Mouse (Mus musculus) Patski (cell line): Measurements from ENCODE around the gene Adcy3. TPM values are rescaled to one million over a fixed set of nuclear protein-coding genes. Genes with fewer than 3 reads are reported as not detected.
"Not testable (repeated sequence)": the region's sequence is repeated elsewhere in the genome, so short reads cannot be mapped to it uniquely, and the experiment has no call there.

Source experiments
- ATAC-seq: fragments of 100-300 bp; one replicate; pipeline ENCODE4 v1.8.0; 2021
- CTCF ChIA-PET: fragments of 350-600 bp; sonication (Branson Sonifier 250); formaldehyde crosslinking; loops from one replicate; lab custom pipeline; 2022; ENCODE audit warnings: inconsistent platforms; lab: Charles Lee
- POLR2A ChIA-PET: fragments of 350-600 bp; sonication (Branson Sonifier 250); formaldehyde crosslinking; loops from one replicate; lab custom pipeline; 2022; ENCODE audit warnings: antibody characterized with exemption, inconsistent platforms; lab: Charles Lee
- DNase-seq: peaks from one replicate; pipeline ENCODE4 v3.0.0-alpha.2; 2011; ENCODE audit warnings: low read depth, low spot score
- H3K27me3 ChIP-seq: fragments of 371-371 bp; one replicate; pipeline ENCODE4 v1.5.1; 2021
- CTCF ChIP-seq: fragments of 100-300 bp; IDR thresholded peaks from one replicate; pipeline ENCODE4 v1.5.1; 2021
- in situ Hi-C: fragments of 300-500 bp; cut with MboI; formaldehyde crosslinking; loops from 3 replicates; pipeline ENCODE4 v1.11.1; 2018; ENCODE audit warnings: low pct_unique_long_range_greater_than_20kb, mixed read lengths
- polyA plus RNA-seq: library from polyadenylated mRNA; unstranded; gene quantifications from one replicate; pipeline ENCODE4 v1.2.3, GENCODE M21; 2021

Gene Adcy3
- polyA plus RNA-seq, 1 experiment from 2014 or later, result 1.6 TPM

GRCm38 (mm10) chr12:4202206-4202605, 69.3 kb downstream of the Adcy3 start:
- ChIA-PET CTCF (interaction anchor here (1.0 to 1.5 kb wide), 2 partner anchors 95 to 348 kb away, joined by 3 read pairs; no protein-coding TSS in a partner anchor), POLR2A (no interaction called here)
- no peaks in the 10 kb centered on the region for H3K27me3 ChIP-seq
- DNase-seq (no peak), ATAC-seq (no peak)
- no peak for TF ChIP-seq CTCF
- in situ Hi-C loops, result no loop called here

GRCm38 (mm10) chr12:4206106-4206505, 73.2 kb downstream of the Adcy3 start:
- H3K27me3 ChIP-seq, result no peaks in the 10 kb centered on the region
- CTCF ChIA-PET, result interaction anchor here (4.8 kb wide), 1 partner anchor 99 kb away, joined by 31 read pairs; no protein-coding TSS in a partner anchor
- POLR2A ChIA-PET, result no interaction called here
- TF ChIP-seq CTCF, result no peak
- ATAC-seq, result no peak
- DNase-seq, result no peak
- in situ Hi-C loops, result loop anchor here (5.0 kb wide), 1 partner anchor 99 kb away; no protein-coding TSS in a partner anchor

- DNase-seq (peak; percentile 17), ATAC-seq (peak; percentile 72)
- CTCF ChIA-PET, result interaction anchor here (0.7 to 4.8 kb wide), 7 partner anchors 9 to 116 kb away, joined by 3 to 31 read pairs (median 5); no protein-coding TSS in a partner anchor
- no peaks in the 10 kb centered on the region for H3K27me3 ChIP-seq
- TF ChIP-seq CTCF, result no peak
- POLR2A ChIA-PET, result no interaction called here
- in situ Hi-C loops, result loop anchor here (5.0 kb wide), 1 partner anchor 101 kb away; no protein-coding TSS in a partner anchor
These were observed 75.7 kb downstream of the Adcy3 start for GRCm38 (mm10) chr12:4208405-4209133.

- CTCF ChIA-PET, result interaction anchor here (0.7 to 4.8 kb wide), 7 partner anchors 9 to 116 kb away, joined by 3 to 31 read pairs (median 5); no protein-coding TSS in a partner anchor
- POLR2A ChIA-PET, result no interaction called here
- no peak for DNase-seq
These were observed 76.3 kb downstream of the Adcy3 start for GRCm38 (mm10) chr12:4209196-4209595.

GRCm38 (mm10) chr12:4211174-4211573, 78.3 kb downstream of the Adcy3 start:
- DNase-seq (no peak), ATAC-seq (no peak)
- TF ChIP-seq CTCF, result no peak
- in situ Hi-C loops, result no loop called here
- CTCF ChIA-PET, result interaction anchor here (1.2 to 1.4 kb wide), 2 partner anchors 13 to 104 kb away, joined by 3 to 4 read pairs; no protein-coding TSS in a partner anchor
- POLR2A ChIA-PET, result no interaction called here
- H3K27me3 ChIP-seq, result no peaks in the 10 kb centered on the region

More at GRCm38 (mm10) chr12:4209196-4209595, 76.3 kb downstream of the Adcy3 start:
- no peaks in the 10 kb centered on the region for H3K27me3 ChIP-seq
- ATAC-seq, result no peak
- in situ Hi-C loops, result loop anchor here (5.0 kb wide), 1 partner anchor 102 kb away; no protein-coding TSS in a partner anchor
- TF ChIP-seq CTCF, result no peak

GRCm38 (mm10) chr12:4212908-4213307, 80.0 kb downstream of the Adcy3 start:
- ChIA-PET POLR2A (interaction anchor here (0.6 kb wide), 1 partner anchor 814 kb away, joined by 3 read pairs; no protein-coding TSS in a partner anchor), CTCF (interaction anchor here (0.8 kb wide), 1 partner anchor 106 kb away, joined by 3 read pairs; no protein-coding TSS in a partner anchor)
- TF ChIP-seq CTCF, result no peak
- no peak for ATAC-seq
- in situ Hi-C loops, result no loop called here
- H3K27me3 ChIP-seq, result no peaks in the 10 kb centered on the region
- no peak for DNase-seq

- DNase-seq, result no peak
- ChIA-PET CTCF (no interaction called here), POLR2A (no interaction called here)
- in situ Hi-C loops, result no loop called here
- H3K27me3 ChIP-seq, result no peaks in the 10 kb centered on the region
- no peak for ATAC-seq
- no peak for TF ChIP-seq CTCF
These were observed 97.3 kb downstream of the Adcy3 start for GRCm38 (mm10) chr12:4230156-4230555.

- ATAC-seq (no peak), DNase-seq (no peak)
- ChIA-PET CTCF (no interaction called here), POLR2A (no interaction called here)
- no peak for TF ChIP-seq CTCF
- no peaks in the 10 kb centered on the region for H3K27me3 ChIP-seq
- in situ Hi-C loops, result no loop called here
These were observed 99.9 kb downstream of the Adcy3 start for GRCm38 (mm10) chr12:4232777-4233176.

GRCm38 (mm10) chr12:4233572-4234508, 100.9 kb downstream of the Adcy3 start, which contains the start of the genes Ptrhd1 and Cenpo:
TSS of gene Ptrhd1 (plus strand) at chr12:4234027.
TSS of gene Cenpo (minus strand) at chr12:4234294.
- no peaks in the 10 kb centered on the region for H3K27me3 ChIP-seq
- POLR2A ChIA-PET, result no interaction called here
- peak; percentile 95 for ATAC-seq
- CTCF ChIA-PET, result interaction anchor here (1.5 kb wide), 1 partner anchor 22 kb away, joined by 4 read pairs; no protein-coding TSS in a partner anchor
- peak; percentile 77 for DNase-seq
- in situ Hi-C loops, result no loop called here
- TF ChIP-seq CTCF, result no peak

- ChIA-PET POLR2A (no interaction called here), CTCF (no interaction called here)
- no peak for TF ChIP-seq CTCF
- ATAC-seq (no peak), DNase-seq (no peak)
- in situ Hi-C loops, result no loop called here
- no peaks in the 10 kb centered on the region for H3K27me3 ChIP-seq
These were observed 104.6 kb downstream of the Adcy3 start for GRCm38 (mm10) chr12:4237481-4237880.

- DNase-seq, ATAC-seq, in situ Hi-C loops, POLR2A ChIA-PET, H3K27me3 ChIP-seq, CTCF ChIA-PET: not testable (repeated sequence)
These were observed 107.4 kb downstream of the Adcy3 start for GRCm38 (mm10) chr12:4240281-4240680.
